8 mouse cellular contexts compared by ENCODE assay signal in genomic region chr14:56778933-56779300, GRCm38 (mm10). TPM values are rescaled to one million over a fixed set of nuclear protein-coding genes. Genes with fewer than 3 reads are reported as not detected.
DNase-seq lines count a peak whose midpoint lies in the region; ATAC-seq and TF ChIP-seq lines count a peak whose summit lies in the region.

No protein-coding gene starts in this region.

- 24% methylated on average over 3 of the region's 3 CpGs for WGBS in heart, embryonic 13.5 days
- WGBS in forebrain, postnatal 0 days = 40% methylated on average over 3 of the region's 3 CpGs
- WGBS in midbrain, embryonic 10.5 days = 52% methylated on average over 3 of the region's 3 CpGs

- H3K4me2 ChIP-seq in heart, embryonic 13.5 days = peak overlapping the region; percentile 91
- H3K4me2 ChIP-seq in forebrain, postnatal 0 days (ENCODE audit: low read depth) = peak overlapping the region; percentile 64

- peak overlapping the region; percentile 97 for H3K27ac ChIP-seq in heart, embryonic 13.5 days (replicated peaks)
- peak overlapping the region; percentile 98 for H3K27ac ChIP-seq in forebrain, postnatal 0 days (ENCODE audit: low read depth, low read length)
- peak overlapping the region; percentile 96 for H3K27ac ChIP-seq in midbrain, embryonic 10.5 days (replicated peaks)

- DNase-seq in heart, adult 9 months (ENCODE audit: low spot score in 2 of 2) = no peak
- DNase-seq in G1E (ENCODE audit: low spot score) = no peak
- DNase-seq in forebrain, postnatal 0 days = no peak
- DNase-seq in midbrain, embryonic 10.5 days (ENCODE audit: low spot score) = no peak
- DNase-seq in frontal cortex, postnatal 25 days (ENCODE audit: low spot score in 2 of 2) = no peak
- DNase-seq in right cerebral cortex, adult 2 months (ENCODE audit: low spot score in 2 of 2) = no peak
- no peak for DNase-seq in gastrocnemius, postnatal 10 days

- no peaks in the 10 kb centered on the region for H3K27me3 ChIP-seq in heart, embryonic 13.5 days (replicated peaks)
- 0 out of 2 replicates have a peak, but pooled peaks cover 2% of the 10 kb centered on the region for H3K27me3 ChIP-seq in G1E (ENCODE audit: insufficient read depth, low read length)
- no peaks in the 10 kb centered on the region for H3K27me3 ChIP-seq in forebrain, postnatal 0 days (ENCODE audit: insufficient read depth, low read length)
- H3K27me3 ChIP-seq in midbrain, embryonic 10.5 days (ENCODE audit: low read depth, poor library complexity, severe bottlenecking) = no peaks in the 10 kb centered on the region

- H3K36me3 ChIP-seq in heart, embryonic 13.5 days = peaks cover 7% of the 10 kb centered on the region; the same call in 1 of the 2 replicates
- H3K36me3 ChIP-seq in G1E (replicated peaks) = peaks cover 14% of the 10 kb centered on the region
- no peaks in the 10 kb centered on the region for H3K36me3 ChIP-seq in forebrain, postnatal 0 days (ENCODE audit: insufficient read depth)
- peaks cover 22% of the 10 kb centered on the region for H3K36me3 ChIP-seq in midbrain, embryonic 10.5 days

- no peak for ATAC-seq in heart, embryonic 13.5 days (ENCODE audit: extremely low read depth, insufficient number of reproducible peaks, low FRiP score, low TSS enrichment)
- no peak for ATAC-seq in G1E (ENCODE audit: extremely low read depth, insufficient number of reproducible peaks, low FRiP score, poor library complexity, severe bottlenecking)
- no peak for ATAC-seq in forebrain, postnatal 0 days

- H3K9me3 ChIP-seq in heart, embryonic 13.5 days = no peaks in the 10 kb centered on the region
- H3K9me3 ChIP-seq in G1E (replicated peaks) = no peaks in the 10 kb centered on the region
- no peaks in the 10 kb centered on the region for H3K9me3 ChIP-seq in forebrain, postnatal 0 days (ENCODE audit: low read length)
- H3K9me3 ChIP-seq in midbrain, embryonic 10.5 days (replicated peaks) = no peaks in the 10 kb centered on the region

- peak overlapping the region; percentile 93 for H3K9ac ChIP-seq in heart, embryonic 13.5 days
- peak overlapping the region; percentile 93 for H3K9ac ChIP-seq in forebrain, postnatal 0 days

- no peak for TF ChIP-seq CTCF in G1E (IDR thresholded peaks at IDR 0.05; ENCODE audit: low read depth, low read length)
- no peak for TF ChIP-seq CTCF in forebrain, postnatal 0 days (IDR thresholded peaks at IDR 0.05; ENCODE audit: low read depth)

- peaks cover 32% of the 10 kb centered on the region for H3K4me1 ChIP-seq in heart, embryonic 13.5 days
- H3K4me1 ChIP-seq in G1E (ENCODE audit: insufficient read depth, low read depth, low read length) = peaks cover 24% of the 10 kb centered on the region
- peaks cover 16% of the 10 kb centered on the region; the same call in 1 of the 2 replicates for H3K4me1 ChIP-seq in forebrain, postnatal 0 days (ENCODE audit: insufficient read depth)
- peaks cover 24% of the 10 kb centered on the region for H3K4me1 ChIP-seq in midbrain, embryonic 10.5 days

- H3K4me3 ChIP-seq in heart, embryonic 13.5 days = peak overlapping the region; percentile 82
- peak overlapping the region; percentile 96 for H3K4me3 ChIP-seq in G1E (ENCODE audit: low read depth, low read length)
- peak overlapping the region; percentile 73 for H3K4me3 ChIP-seq in forebrain, postnatal 0 days (ENCODE audit: low read depth, low read length)
- peak overlapping the region; percentile 72 for H3K4me3 ChIP-seq in midbrain, embryonic 10.5 days

RNA-seq across cellular contexts. Expression of gene Pspc1, which starts 0.8 kb away (rescaled TPM):
- polyA plus RNA-seq in heart, embryonic 13.5 days (2015; fragmentation: Nextera tagmentation; extraction: Ambion mirVana) = 21.0 and 21.4 TPM in 2 replicates
- total RNA-seq in G1E (2014; fragmentation: Nextera tagmentation) (87.9 and 104 TPM in 2 replicates), G1E (2017) (49.7 and 67.7 TPM in 2 replicates)
- 10.4 and 11.5 TPM in 2 replicates for polyA plus RNA-seq in G1E (2012)
- total RNA-seq in forebrain, postnatal 0 days (2014; rRNA removed) = 56.6 and 59.6 TPM in 2 replicates
- 33.1 and 39.1 TPM in 2 replicates for polyA plus RNA-seq in forebrain, postnatal 0 days (2015; fragmentation: Nextera tagmentation; extraction: Ambion mirVana)
- 43.1 and 44.5 TPM in 2 replicates for polyA plus RNA-seq in midbrain, embryonic 10.5 days (2016; fragmentation: Nextera tagmentation; extraction: Ambion mirVana)
- 10 to 100 TPM; 15.6 to 17.8 TPM for total RNA-seq in gastrocnemius, postnatal 10 days (2021)

RNA-seq across cellular contexts. Expression of gene Zmym5, which starts 32.6 kb away (rescaled TPM):
- polyA plus RNA-seq in heart, embryonic 13.5 days (2015; fragmentation: Nextera tagmentation; extraction: Ambion mirVana) = 14.7 and 15.8 TPM in 2 replicates
- total RNA-seq in G1E (2014; fragmentation: Nextera tagmentation) (49.9 and 62.6 TPM in 2 replicates), G1E (2017) (27.0 and 28.6 TPM in 2 replicates)
- polyA plus RNA-seq in G1E (2012) = 1.8 and 2.1 TPM in 2 replicates
- total RNA-seq in forebrain, postnatal 0 days (2014; rRNA removed) = 20.8 and 23.6 TPM in 2 replicates
- 17.0 and 27.2 TPM in 2 replicates for polyA plus RNA-seq in forebrain, postnatal 0 days (2015; fragmentation: Nextera tagmentation; extraction: Ambion mirVana)
- polyA plus RNA-seq in midbrain, embryonic 10.5 days (2016; fragmentation: Nextera tagmentation; extraction: Ambion mirVana) = 24.8 and 26.6 TPM in 2 replicates
- total RNA-seq in gastrocnemius, postnatal 10 days (2021) = 10 to 100 TPM; 18.9 to 24.3 TPM
